ENCODE assay signal across 27 mouse cellular contexts in the genomic region with DNA sequence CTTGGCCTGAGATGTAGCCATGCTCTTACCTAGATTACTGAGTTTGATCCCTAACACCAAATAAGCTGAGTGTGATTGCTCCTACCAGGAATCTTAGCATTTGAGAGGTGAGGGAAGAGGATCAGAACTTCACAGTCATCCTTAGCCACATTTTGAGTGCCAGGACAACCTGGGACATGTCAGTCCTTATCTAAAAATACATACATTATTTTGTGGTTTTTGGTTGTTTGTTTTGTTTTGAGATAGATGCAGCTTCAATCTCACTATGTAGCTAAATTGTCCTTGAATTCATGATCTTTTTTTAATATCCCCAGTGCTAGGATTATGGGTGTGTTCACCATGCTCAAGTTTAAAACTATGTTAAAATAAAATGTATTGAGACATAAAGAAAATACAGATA.
"Had no signal": no experiment of that assay in that cellular context is flagged by ENCODE, and none has a peak within 500 bp of the region (broad histone marks: within the 10 kb centered on the region; RNA-seq: fewer than 3 reads in every experiment).

No protein-coding gene starts in this region.

- ATAC-seq: forebrain, embryonic 13.5 days; forebrain, embryonic 14.5 days; forebrain, embryonic 15.5 days; forebrain, embryonic 16.5 days; forebrain, postnatal 0 days had no signal

- H3K36me3 ChIP-seq: embryonic facial prominence, embryonic 10.5 days; embryonic facial prominence, embryonic 12.5 days; forebrain, embryonic 10.5 days; forebrain, embryonic 12.5 days; forebrain, embryonic 15.5 days had no signal

- H3K4me3 ChIP-seq: embryonic facial prominence, embryonic 10.5 days; embryonic facial prominence, embryonic 12.5 days; embryonic facial prominence, embryonic 13.5 days; embryonic facial prominence, embryonic 15.5 days; erythroblast, embryonic 14.5 days; forebrain, embryonic 10.5 days; forebrain, embryonic 12.5 days; forebrain, embryonic 13.5 days; forebrain, embryonic 15.5 days; gastrocnemius, adult 2 months; heart, adult 2 months had no signal

- H3K4me2 ChIP-seq: embryonic facial prominence, embryonic 12.5 days; embryonic facial prominence, embryonic 13.5 days; embryonic facial prominence, embryonic 15.5 days; forebrain, embryonic 12.5 days; forebrain, embryonic 13.5 days; forebrain, embryonic 15.5 days had no signal

- H3K9me3 ChIP-seq: embryonic facial prominence, embryonic 10.5 days; embryonic facial prominence, embryonic 12.5 days; embryonic facial prominence, embryonic 13.5 days; embryonic facial prominence, embryonic 15.5 days; forebrain, embryonic 10.5 days; forebrain, embryonic 12.5 days; forebrain, embryonic 13.5 days; forebrain, embryonic 15.5 days had no signal

- DNase-seq: cerebellum, adult 8-10 months; cerebellum, adult 9-10 months; cerebellum, adult 9-11 months; cerebellum, postnatal 10 days; cerebellum, postnatal 14 days; cerebellum, postnatal 25 days; cerebellum, postnatal 36 days; embryo, embryonic 11 days; forebrain, postnatal 0 days; gastrocnemius, adult 2 months; gastrocnemius, postnatal 10 days; gastrocnemius, postnatal 14 days; gastrocnemius, postnatal 25 days; gastrocnemius, postnatal 36 days; heart, adult 18-20 months; heart, adult 2 months had no signal

- H3K9ac ChIP-seq: embryonic facial prominence, embryonic 12.5 days; embryonic facial prominence, embryonic 13.5 days; embryonic facial prominence, embryonic 15.5 days; forebrain, embryonic 12.5 days; forebrain, embryonic 13.5 days; forebrain, embryonic 15.5 days; forebrain, postnatal 0 days had no signal

- H3K4me1 ChIP-seq: embryonic facial prominence, embryonic 10.5 days; embryonic facial prominence, embryonic 12.5 days; embryonic facial prominence, embryonic 13.5 days; embryonic facial prominence, embryonic 15.5 days; forebrain, embryonic 10.5 days; forebrain, embryonic 12.5 days; forebrain, embryonic 13.5 days; forebrain, embryonic 15.5 days had no signal

- H3K27me3 ChIP-seq: embryonic facial prominence, embryonic 12.5 days; embryonic facial prominence, embryonic 13.5 days; embryonic facial prominence, embryonic 15.5 days; forebrain, embryonic 12.5 days; forebrain, embryonic 13.5 days; forebrain, embryonic 15.5 days had no signal

- H3K27ac ChIP-seq: embryonic facial prominence, embryonic 10.5 days; embryonic facial prominence, embryonic 12.5 days; embryonic facial prominence, embryonic 13.5 days; embryonic facial prominence, embryonic 15.5 days; forebrain, embryonic 10.5 days; forebrain, embryonic 12.5 days; forebrain, embryonic 13.5 days; forebrain, embryonic 15.5 days; gastrocnemius, adult 2 months; heart, adult 2 months had no signal
